Mouse (Mus musculus): Measurements from ENCODE around the gene Scn3b.
A peak's percentile ranks its signal among the peaks of the same experiment; 100 is the strongest.

The Scn3b gene

DNA sequence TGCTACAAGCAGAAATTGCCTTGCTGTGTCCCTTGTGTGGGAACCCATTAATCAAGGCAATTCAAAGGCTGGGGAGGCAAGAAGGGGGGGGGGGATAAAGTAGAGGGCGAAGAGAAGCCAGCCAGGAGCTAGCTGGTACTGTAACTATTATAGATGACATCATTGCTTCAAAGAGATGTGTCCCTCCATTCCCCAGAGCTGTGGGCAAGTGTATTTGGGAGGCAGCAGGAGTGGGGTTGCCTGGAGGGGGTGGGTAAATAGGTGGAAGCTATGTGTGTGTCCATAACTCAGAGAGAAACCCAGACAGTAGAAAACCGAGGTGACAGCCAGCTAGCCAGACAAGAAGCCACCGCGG lies 292 bp upstream of the Scn3b start:
- DNase-seq (ENCODE audit: low read depth, low spot score), result no peak

DNA sequence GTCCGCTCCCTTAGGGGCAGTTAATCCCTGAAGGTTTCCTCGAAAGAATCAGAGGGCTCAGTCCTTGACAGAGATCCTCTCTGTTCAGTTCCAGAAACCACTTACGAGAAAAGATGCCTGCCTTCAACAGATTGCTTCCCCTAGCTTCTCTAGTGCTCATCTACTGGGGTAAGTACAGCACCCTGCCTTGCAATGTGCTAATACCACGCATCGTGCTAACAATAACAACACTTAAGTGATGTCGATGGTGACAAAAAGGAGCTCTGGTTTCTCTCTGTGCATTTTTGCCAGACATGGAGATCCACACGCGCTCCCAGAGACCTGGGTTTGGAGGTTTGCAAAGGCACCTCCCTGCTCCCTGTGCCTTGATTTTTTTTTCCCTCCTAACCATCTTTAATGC lies 863 bp downstream of the Scn3b start:
- no peak for DNase-seq (ENCODE audit: low read depth, low spot score)

DNA sequence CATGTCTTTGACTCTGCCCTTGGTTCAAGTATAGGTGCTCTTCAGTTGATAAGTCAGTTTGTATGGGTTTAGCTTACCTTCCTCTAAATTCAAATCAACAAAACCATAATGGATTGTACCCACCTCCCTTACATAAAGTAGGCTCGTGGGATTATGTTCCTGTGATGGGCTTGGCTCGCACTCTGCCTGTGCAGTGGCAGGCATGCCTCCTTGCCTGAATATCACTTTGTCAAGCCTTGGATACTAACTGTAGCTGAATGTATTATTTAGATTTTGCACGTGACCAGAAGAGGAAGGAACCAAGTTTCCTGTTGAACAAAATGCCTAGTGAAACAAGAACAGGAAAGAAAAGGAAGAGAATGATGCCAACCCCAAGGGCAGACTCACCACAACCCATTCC lies 2.1 kb downstream of the Scn3b start:
- no peak for DNase-seq (ENCODE audit: low read depth, low spot score)

DNA sequence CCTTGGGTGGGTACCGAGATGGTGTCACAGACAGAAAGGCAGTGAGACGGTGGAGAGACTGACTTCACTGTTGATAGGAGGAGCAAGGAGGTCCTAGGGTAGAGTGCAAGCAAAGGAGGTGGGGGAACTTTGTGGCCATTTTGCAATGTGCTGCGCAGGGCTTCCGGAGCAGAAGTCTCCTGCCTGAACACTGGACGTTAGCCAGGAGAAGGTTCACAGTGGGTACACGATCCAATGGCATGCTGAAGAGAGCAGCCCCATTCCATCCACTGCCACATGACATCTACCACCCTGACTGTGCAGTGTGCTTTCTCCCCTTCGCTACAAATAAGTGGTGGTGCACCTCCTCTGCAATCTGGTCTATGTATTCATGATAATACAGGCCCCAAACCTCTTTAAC lies 3.8 kb downstream of the Scn3b start:
- DNase-seq (ENCODE audit: low read depth, low spot score), result no peak

DNA sequence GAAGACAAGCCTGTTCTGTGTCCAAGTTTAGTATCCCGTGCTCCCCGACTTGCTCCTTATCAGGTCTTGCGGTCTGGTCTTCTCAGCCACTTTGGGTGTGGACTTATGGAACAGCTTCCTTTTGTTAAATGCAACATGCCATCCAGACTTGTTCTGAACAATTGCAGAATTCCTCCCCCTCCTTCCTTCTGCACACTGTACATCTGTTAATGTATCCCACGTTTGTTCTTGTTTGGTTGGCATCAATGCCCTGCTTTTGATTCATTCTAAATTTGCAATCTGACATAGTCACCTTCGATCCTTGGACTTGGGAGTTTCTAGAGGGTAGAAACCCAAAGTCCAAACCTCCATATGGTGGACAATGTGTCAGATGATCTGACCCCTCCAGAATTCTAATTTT lies 6.9 kb downstream of the Scn3b start:
- no peak for DNase-seq (ENCODE audit: low read depth, low spot score)

DNA sequence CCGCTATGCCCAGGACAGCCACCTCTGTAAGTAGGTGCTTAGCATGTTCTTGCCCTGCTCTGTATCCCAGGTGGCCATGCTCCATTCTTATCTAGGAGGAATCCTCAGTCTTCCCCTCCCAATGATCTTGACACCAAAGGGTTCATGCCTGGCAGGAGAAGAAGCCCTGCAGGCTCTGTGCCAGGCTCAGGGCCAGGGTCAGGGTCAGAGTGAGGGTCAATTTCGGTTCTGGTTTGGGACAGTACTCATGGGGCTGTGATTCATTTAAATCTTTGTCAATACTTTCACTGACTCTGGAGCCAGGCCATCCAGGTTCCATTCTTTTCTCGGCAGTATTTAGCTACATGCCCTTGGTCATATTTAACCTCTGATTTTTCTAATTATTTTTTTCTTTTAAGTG lies 8.7 kb downstream of the Scn3b start:
- no peak for DNase-seq (ENCODE audit: low read depth, low spot score)

DNA sequence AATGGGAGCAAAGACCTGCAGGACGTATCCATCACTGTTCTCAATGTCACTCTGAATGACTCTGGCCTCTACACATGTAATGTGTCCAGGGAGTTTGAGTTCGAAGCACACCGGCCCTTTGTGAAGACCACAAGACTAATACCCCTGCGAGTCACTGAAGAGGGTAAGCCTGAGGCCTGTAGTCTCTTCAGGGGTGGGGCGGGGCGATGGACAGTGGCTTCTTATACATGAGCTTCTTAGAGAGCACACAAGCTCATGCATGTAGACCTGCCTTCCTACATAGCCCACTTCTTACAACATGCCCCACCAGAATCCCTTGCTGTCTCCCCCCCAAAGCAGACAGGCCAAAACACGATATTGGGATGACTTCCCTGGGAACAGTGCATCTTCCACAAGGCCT lies 10.4 kb downstream of the Scn3b start:
- DNase-seq (ENCODE audit: low read depth, low spot score), result no peak

DNA sequence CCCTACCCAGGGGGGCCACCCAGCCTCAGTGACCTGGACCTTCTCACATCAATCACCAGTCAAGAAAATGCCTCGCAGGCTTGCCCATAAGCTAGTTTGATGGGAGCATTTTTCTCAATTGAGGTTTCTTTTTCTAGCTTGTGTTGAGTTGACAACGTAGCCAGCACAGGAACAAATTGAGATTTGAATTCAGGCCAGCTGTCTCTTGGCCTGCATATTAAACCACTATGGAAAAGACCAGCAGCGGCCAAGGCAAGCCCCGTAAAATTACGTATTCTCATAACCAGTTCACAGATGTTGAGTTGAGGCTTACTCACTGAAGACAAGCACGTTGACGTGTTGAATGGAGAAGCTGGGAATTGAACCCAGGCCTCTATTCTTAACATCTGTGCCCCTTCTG lies 14.0 kb downstream of the Scn3b start:
- no peak for DNase-seq (ENCODE audit: low read depth, low spot score)

DNA sequence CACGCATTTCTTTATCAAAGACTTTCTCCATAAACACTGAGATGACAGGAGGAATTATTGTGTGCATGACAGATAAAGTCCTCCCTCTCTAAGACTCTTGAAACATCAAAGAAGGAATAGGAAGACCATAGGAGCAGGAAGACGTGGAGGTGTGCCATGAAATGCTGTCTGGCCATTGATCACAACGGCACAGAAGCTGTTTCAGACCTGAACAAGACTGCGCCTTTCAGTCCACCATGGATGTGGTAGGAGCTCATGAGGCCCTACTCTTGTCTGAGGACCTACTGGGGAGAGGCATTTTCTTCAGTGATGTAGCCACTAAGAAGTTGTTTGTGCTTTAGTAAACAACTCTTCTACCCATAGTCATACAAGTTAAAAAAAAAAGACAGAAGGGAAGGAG lies 23.5 kb downstream of the Scn3b start:
- DNase-seq (ENCODE audit: low read depth, low spot score), result no peak

DNA sequence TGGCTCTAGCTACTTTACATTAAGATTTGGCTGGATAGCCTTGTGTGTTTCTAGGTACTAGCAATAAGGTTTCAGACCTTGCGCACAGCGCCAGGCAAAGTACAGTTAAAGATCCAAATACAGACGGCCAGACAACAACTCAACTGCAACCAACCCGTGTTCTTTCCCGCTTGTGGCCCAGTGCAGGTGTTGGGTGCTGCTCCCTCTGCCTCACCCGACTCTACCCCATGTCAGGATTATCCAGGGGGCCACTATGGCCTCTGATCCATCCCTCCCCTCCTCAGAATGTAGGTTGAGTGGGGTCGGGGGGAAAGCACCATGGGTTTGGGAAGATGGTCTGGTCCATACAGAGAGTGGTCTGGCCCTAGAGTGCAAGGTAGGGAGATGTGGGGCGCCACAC lies 24.3 kb downstream of the Scn3b start:
- DNase-seq (ENCODE audit: low read depth, low spot score), result no peak

DNA sequence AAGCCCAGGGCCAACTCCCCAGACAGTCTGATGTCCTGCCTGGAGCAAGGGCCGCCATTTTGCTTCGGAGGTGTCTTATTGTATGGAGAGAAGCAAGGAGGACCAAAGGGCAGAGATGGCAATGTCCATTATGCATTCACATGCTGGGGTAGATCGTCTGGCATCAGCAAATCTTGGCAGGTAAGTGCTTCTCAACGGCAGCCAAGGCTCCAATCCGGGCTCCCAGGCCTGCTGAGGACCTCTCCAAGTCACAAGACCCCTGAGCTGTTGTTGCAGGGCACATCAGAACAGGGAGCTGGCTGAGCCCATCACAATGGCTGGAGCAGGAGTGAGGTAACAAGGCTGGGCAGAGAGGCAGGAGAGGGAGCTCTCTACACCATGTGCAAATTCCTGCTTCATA lies 24.7 kb downstream of the Scn3b start:
- DNase-seq (ENCODE audit: low read depth, low spot score), result no peak

DNA sequence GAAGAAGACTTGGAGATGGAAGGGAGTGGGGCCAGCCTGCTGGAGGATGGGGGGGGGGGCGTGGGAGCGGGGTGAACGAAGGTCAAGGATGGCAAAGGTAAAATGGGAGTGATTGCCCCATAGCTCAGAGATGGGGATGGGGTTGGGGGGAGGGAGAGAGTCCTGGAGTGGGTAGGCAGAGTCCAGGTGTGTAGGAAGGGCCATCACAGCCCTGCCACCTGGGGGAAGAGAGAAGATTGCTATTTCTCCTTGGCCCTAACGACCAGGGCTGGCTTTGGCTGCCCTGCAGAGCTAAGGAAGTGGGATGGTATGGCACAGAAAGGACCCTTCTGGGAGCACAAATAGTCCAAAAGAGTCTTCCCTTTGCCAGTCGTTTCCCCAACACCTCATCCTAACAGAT lies 25.2 kb downstream of the Scn3b start:
- DNase-seq (ENCODE audit: low read depth, low spot score), result no peak

DNA sequence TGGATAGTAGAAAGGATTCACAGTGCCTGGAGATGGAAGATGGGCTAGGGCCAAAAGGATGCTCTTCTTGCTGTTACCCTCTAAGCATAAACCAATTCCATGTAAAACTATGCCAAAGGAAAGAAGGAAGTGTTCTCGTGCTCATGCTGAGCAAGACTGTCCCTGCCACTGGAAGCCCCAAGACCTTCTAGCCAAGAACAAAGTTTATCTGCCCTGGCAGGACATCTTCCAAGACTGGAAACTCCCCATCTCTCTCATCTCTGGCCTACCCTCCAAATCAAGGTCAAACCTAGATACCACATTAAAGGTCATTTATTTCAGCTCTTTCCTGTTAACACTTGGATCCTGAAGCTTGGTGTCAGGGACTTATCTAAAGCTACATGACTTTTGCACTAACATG lies 25.8 kb downstream of the Scn3b start:
- DNase-seq (ENCODE audit: low read depth, low spot score), result no peak

DNA sequence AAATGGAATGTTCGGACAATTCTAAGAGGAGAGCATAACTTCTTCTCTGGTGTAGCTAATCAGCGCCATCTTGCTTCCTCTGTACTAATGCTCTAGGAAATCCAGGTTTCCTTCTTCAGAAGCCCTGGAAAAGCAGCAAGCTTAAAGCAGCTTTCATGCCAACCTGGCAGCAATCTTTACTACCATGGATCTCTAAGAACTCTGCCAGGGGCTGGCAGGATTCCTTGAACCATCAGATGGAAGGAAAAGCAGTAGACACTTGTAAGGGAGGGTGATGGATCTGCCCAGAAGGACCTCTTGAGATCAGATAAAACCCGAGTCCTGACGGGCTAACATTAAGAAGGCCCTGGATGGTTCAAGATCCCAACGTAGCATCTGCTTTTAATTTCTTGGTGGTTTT lies 27.2 kb downstream of the Scn3b start:
- no peak for DNase-seq (ENCODE audit: low read depth, low spot score)

DNA sequence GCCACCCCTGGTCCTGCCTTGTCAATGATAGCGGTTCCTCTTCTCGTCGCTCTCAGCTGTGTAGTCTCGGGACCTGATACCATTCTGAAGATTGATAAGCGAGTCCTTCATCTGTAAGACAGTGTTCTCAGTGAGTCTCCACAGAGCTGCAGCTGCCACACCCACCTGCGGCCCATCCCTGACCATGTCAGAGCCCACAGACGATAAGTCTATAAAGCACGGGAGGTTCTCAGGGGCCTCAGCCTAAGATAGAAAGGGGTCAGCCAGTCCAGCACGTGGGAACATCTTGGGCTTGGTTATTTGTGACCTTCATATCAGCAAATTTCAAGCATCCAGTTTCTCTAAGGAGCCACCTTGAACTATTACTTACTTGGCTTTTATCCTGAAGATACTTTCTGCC lies 29.0 kb downstream of the Scn3b start:
- no peak for DNase-seq (ENCODE audit: low read depth, low spot score)

DNA sequence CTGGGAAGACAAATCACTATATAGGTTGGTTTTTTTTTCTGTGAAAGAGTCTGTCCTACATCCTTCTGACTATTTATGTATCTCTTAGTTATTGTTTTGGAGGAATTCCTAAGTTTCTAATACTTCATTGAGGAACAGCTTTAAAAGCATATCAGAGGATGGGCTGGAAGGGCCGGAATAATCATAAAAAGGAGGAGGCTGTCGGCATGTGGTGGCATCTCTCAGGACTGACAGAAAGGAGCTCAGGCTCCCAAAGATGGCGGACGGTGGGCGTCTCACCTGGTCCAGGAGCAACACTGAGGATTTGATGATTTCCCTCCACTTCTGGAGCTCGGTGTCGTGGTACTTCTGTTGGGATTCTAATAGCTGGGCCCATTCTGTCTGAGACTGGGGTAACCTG lies 30.3 kb downstream of the Scn3b start:
- no peak for DNase-seq (ENCODE audit: low read depth, low spot score)

DNA sequence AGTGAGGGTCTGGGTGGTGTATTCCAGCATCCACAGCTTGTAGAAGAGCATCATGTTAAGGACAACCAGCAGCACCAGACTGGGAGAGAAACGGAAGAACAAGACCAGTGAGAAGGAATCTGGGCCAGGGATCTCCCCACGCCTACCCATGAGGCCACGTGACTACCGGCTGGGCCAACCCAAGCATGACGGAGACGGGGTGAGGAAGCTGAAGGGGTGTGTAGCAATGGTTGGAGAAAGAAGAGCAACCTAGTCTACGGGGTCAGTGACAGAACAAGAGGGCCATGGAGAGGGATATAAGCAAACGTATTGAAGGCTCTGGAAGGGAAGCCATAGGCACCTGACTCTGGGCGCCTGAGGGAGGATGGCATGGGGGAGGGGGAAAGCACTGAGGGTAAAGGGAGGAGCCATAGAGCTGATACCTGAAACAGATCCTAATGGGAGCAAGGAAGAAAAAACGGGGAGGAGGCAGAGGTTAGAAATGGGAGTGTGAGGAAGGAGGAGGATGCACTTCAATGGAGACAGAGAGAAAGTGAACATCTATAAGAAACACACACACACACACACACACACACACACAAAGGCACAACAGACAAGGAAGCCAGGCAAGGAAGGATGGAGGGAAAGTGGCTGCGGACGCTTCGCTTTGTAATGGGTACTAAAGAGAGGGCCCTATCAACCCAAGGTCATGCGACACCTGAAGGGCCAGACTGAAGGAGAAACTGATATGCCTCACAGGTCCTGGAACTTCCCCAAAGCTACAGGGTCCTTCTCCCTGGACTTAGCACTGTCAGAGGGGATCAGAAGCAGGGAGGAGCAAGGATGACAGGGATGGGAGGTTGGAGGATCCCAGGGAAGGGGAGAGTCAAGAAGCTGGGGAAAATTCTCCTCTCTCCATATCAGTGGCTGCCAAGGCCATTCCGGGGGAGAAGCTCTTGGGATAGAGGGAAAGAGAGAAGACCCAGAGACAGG lies 31.3 kb downstream of the Scn3b start:
- peak; percentile 59 for DNase-seq (ENCODE audit: low read depth, low spot score)

DNA sequence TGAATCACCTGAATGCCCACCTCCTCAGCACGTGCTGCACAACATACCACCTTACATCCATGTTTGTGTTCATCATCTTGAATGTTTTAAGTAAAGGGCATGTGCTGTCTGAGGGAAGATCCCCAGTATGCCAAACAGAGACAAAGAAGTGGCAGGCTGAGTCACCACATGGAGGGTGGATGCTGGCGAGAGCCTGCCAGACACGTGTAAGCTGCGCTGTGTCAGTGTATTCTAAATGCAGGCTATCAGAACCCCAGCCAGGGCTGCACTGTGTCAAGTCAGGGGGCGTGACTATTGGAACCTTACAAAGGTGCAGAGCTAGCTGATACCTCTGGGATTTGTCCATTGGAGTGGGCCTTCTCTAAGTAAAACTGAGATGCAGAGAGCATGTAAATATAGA lies 32.5 kb downstream of the Scn3b start:
- DNase-seq (ENCODE audit: low read depth, low spot score), result no peak

DNA sequence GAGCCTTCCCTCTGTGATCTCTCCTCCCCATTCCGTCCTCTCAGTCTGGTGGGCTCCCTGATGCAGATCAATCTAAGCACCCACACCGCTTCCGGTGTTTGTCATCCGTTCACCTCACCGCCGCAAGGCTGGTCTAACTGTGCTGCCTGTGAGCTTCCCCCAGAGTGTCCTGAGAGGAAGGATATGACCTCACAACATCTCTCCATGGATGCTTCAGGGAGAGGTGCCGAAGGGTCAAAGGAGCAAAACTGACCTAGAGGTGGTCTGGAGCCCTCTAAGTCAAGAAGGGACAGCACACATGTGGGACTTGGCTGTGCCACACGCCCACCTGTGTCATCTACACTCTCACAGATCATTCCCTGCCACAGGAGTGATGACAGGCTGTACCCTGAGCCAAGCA lies 33.4 kb downstream of the Scn3b start:
- no peak for DNase-seq (ENCODE audit: low read depth, low spot score)

DNA sequence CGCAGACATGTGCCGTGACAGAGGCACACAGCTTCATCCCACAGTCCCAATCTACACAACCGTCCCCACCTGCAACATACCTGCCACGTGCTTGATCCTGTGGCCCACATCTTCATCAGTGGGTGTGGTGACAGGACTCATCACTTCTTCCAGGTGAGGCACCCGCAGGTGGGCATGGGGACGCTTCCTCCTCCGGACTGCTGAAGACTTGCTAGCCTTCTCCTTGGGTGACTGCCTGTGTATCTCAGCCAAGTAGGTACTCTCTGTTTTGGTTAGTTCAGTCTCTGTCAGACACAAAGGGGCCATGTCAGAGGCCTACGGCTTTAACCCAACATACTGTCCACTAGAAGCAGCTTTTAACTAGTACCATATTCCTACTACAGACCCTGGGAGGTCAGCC lies 35.2 kb downstream of the Scn3b start:
- no peak for DNase-seq (ENCODE audit: low read depth, low spot score)

DNA sequence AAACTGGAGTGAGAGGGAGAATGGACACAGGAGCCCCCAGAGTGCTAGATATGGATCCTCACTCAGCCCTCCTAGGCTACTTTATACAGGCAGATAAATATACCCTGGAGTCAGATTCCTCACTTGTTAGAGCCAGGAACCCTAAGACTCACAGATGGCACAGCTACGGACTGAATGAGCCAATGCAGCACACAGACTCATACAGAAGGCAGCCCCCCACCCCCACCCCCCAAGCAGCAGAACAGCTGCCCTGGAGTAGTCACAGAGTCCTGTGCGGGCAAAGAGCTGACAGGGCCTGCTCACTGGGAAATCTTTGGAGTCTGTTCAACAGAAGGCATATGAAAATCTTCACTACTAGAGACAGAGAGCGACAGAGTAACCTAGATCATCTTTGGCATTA lies 38.3 kb downstream of the Scn3b start:
- no peak for DNase-seq (ENCODE audit: low read depth, low spot score)

DNA sequence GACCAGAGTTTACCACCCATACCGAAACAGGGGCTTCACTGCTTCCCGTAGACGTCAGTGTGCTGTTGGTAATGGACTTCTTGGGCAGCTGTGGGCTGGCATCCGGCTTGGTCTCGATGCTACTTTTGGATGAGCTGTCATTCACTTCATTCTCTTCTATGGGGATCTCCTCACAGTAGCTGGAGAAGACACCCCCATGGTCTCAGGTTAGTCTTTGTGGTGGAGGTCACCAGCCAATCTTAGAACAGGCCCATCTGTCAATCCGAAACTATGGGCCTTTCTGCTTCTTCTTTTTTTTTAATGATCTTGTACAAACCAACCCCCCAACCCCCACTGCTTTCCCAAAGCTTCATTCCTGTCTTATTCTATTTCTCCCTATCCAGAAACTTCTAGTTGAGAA lies 40.9 kb downstream of the Scn3b start:
- peak; percentile 32 for DNase-seq (ENCODE audit: low read depth, low spot score)

DNA sequence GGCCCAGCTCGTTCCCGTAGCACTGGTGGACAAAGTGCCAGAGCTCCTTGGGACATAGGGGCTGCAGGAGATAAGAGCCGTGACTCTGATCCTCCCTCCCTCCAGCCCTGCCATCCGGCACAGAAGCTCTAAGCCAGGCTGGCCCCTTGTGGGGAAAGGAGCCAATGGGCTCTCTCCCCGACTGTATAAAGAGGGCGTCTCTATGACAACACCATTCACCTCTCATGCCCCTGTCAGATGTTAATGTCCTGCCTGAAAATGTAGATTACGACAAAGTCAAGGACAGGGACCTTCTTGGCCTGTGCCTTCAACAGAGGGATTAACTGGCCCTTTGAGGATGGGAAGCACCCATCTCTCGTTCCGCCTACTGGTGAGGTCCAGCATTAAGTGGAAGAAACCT lies 42.8 kb downstream of the Scn3b start:
- no peak for DNase-seq (ENCODE audit: low read depth, low spot score)
